Mouse (Mus musculus) lung, adult 2 months (tissue): Measurements from ENCODE around the gene Gm20388.

Experiments
- CTCF ChIP-seq: fragments of 200-500 bp; IDR thresholded peaks from 2 replicates; pipeline ENCODE4 v1.5.1; 2011; ENCODE audit warnings: mild to moderate bottlenecking, low read length, control low read depth; ENCODE audit not compliant: insufficient read depth
- POLR2A ChIP-seq: fragments of 200-500 bp; IDR thresholded peaks from 2 replicates; pipeline ENCODE4 v1.6.1; 2011; ENCODE audit warnings: low read depth, mild to moderate bottlenecking, control low read depth, low read length, borderline replicate concordance; ENCODE audit errors: extremely low read depth

DNA sequence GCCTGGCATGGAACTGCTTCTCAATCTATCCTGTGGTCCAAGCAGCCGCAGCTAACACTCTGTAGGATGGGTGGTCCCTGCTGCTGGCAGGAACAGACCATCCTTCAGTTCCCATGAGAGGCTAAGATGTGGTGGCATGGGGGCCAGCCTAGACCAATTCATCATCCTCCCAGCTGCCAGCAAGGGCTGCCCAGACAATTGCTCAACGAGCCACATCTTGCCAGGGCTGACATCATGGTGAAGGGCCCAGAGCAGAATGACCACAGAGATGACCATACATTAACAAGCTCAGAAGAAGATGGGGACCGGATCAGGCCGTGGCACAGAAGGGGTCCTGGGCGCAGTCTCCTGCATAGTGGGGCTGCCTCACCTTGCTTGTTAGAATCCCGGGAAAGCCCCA, 700.2 kb downstream of the Gm20388 start:
- TF ChIP-seq CTCF (no peak), POLR2A (no peak)
